Mouse (Mus musculus): ENCODE data around the gene Kdm7a. TPM values are rescaled to one million over a fixed set of nuclear protein-coding genes. Genes with fewer than 3 reads are reported as not detected.

Gene Kdm7a
- polyA plus RNA-seq, 1 experiment from 2014 or later = 12.1 TPM

DNA sequence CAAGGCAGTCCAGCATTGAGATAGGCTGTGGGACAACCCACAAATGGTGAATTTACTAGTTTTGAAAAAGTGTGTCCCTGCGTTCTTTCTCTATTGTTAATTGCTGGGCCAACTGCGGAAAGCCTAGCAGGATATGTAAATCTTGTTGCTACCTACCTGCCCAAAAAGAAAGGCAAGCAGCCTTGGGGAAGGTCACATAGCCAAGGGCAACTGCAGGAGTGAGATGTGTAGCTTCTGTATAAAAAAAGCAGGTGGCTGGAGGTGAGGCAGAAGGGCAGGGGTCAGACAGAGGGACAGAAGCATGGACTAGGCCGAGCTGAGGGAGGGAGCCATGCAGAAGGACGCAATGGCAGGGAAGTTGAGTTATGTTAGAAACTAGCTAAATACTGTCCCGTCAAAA lies 74.0 kb downstream of the Kdm7a start:
- H3K27ac ChIP-seq (replicated peaks) = no peak overlapping the region
- H3K4me1 ChIP-seq (replicated peaks) = no peaks in the 10 kb centered on the region

DNA sequence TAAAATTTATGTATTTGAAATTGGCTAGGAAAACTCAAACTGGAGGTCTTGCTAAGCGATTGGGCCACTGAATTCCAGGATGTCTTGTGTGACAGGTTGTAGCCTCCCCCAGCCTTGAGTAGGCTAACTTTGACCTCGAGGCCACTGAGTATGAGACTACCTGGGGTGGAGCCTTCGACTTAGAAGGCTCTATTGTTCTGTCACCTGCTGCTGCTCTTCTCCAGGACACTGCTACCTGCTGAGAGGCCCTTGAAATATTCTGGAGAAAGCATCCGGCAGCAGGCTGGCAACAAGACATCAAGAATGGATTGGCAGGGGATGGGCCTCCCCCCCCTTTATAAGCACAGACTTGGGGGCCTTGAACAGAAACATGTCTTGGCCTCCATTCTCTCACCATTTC lies 75.1 kb downstream of the Kdm7a start:
- no peaks in the 10 kb centered on the region for H3K9me3 ChIP-seq (replicated peaks)
- no peaks in the 10 kb centered on the region for H3K4me1 ChIP-seq (replicated peaks)
- no peak overlapping the region for H3K27ac ChIP-seq (replicated peaks)
- H3K36me3 ChIP-seq (replicated peaks) = peaks cover 18% of the 10 kb centered on the region
- no peak overlapping the region for H3K4me3 ChIP-seq (replicated peaks)
- H3K27me3 ChIP-seq = no peaks in the 10 kb centered on the region
- no peak overlapping the region for H3K4me2 ChIP-seq
- 52% methylated on average over 4 of the region's 4 CpGs for WGBS (ENCODE audit: insufficient replicate concordance)
- no peak overlapping the region for H3K9ac ChIP-seq
- no peak for ATAC-seq (ENCODE audit: insufficient read depth)

More for the DNA sequence above, 74.0 kb downstream of the Kdm7a start:
- H3K9ac ChIP-seq = no peak overlapping the region
- H3K4me2 ChIP-seq = no peak overlapping the region
- H3K27me3 ChIP-seq = no peaks in the 10 kb centered on the region
- H3K4me3 ChIP-seq (replicated peaks) = no peak overlapping the region
- 69% methylated on average over 5 of the region's 5 CpGs for WGBS (ENCODE audit: insufficient replicate concordance)
- no peaks in the 10 kb centered on the region for H3K9me3 ChIP-seq (replicated peaks)
- peaks cover 18% of the 10 kb centered on the region for H3K36me3 ChIP-seq (replicated peaks)
- no peak for ATAC-seq (ENCODE audit: insufficient read depth)

DNA sequence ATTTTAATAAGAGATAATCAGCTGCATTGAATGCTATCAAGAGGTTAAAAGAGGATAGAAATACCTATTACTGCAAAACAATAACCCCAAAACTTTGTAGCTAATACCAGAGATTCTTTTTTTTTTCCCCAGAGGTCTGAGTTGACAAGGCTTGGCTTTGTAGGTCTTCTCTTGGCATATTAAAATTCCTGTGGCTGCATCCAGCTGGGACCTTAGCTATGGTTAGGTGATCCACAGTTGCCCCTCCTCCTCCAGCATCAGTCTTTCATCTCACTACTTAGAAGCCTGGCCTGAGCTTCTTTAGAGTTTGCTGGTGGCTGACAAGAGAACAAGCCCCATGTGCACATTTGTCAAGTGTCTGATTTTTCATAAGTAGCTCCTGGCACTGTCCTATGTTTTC lies 81.9 kb downstream of the Kdm7a start:
- no peak overlapping the region for H3K27ac ChIP-seq (replicated peaks)
- no peak overlapping the region for H3K4me2 ChIP-seq
- ATAC-seq (ENCODE audit: insufficient read depth) = no peak
- H3K36me3 ChIP-seq (replicated peaks) = no peaks in the 10 kb centered on the region
- H3K4me3 ChIP-seq (replicated peaks) = no peak overlapping the region
- no peaks in the 10 kb centered on the region for H3K9me3 ChIP-seq (replicated peaks)
- H3K4me1 ChIP-seq (replicated peaks) = no peaks in the 10 kb centered on the region
- H3K9ac ChIP-seq = no peak overlapping the region
- peaks cover 22% of the 10 kb centered on the region for H3K27me3 ChIP-seq

DNA sequence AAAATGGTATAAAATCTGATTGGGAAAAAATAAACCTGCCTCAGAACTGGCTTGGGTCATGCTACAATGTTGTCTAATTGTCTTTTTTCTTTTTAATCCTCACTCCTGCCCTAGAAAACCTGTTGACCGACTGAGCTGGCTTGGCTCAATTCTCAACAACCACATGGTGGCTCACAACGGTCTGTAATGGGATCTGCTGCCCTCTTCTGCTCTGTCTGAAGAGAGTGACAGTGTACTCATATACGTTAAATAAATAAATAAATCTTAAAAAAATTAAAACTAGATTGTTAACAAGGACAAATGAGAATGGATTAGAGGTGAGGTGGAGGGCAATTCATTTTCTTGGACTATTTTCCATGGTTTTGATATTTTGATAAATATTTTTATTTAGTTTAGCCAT lies 85.9 kb downstream of the Kdm7a start:
- ATAC-seq (ENCODE audit: insufficient read depth) = no peak
- H3K9ac ChIP-seq = no peak overlapping the region
- no peak overlapping the region; the same call in 1 of the 2 replicates for H3K4me2 ChIP-seq
- no peaks in the 10 kb centered on the region for H3K36me3 ChIP-seq (replicated peaks)
- WGBS (ENCODE audit: insufficient replicate concordance) = 38% methylated on average over 3 of the region's 3 CpGs
- peaks cover 16% of the 10 kb centered on the region for H3K4me1 ChIP-seq (replicated peaks)
- peaks cover 62% of the 10 kb centered on the region for H3K27me3 ChIP-seq
- no peak overlapping the region for H3K27ac ChIP-seq (replicated peaks)
- H3K9me3 ChIP-seq (replicated peaks) = no peaks in the 10 kb centered on the region
- H3K4me3 ChIP-seq (replicated peaks) = no peak overlapping the region

DNA sequence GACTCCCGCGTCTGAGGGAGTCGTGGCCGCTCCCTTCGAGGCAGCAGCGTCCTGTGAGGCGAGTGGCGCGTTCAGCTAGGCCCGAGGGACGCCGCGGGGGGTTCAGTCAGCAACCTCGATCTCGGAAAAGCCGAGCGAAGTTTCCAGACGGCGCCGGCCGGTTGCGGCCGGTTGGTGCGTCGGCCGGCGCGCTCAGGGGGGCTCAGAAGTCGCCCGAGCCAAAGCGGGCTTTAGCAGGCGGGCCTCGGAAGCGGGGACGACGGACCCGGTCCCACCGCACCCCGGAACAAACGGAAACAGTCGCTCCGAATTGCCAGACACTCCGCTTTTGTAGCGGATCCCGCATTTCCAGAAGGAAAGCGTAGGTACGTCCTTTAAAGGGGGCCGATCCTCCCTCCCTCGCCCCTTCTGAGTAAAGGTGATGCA lies 88.1 kb downstream of the Kdm7a start:
- peak overlapping the region; percentile 88 for H3K4me3 ChIP-seq (replicated peaks)
- no peak overlapping the region; the same call in 1 of the 2 replicates for H3K27ac ChIP-seq (replicated peaks)
- WGBS (ENCODE audit: insufficient replicate concordance) = 10% methylated on average over 49 of the region's 49 CpGs
- H3K9ac ChIP-seq = peak overlapping the region; percentile 69
- H3K4me1 ChIP-seq (replicated peaks) = peaks cover 16% of the 10 kb centered on the region
- H3K4me2 ChIP-seq = peak overlapping the region; percentile 89
- peaks cover 75% of the 10 kb centered on the region for H3K27me3 ChIP-seq
- ATAC-seq (ENCODE audit: insufficient read depth) = 0 out of 2 replicates have a peak, but pooled peaks have one; percentile 3
- no peaks in the 10 kb centered on the region for H3K9me3 ChIP-seq (replicated peaks)
- no peaks in the 10 kb centered on the region for H3K36me3 ChIP-seq (replicated peaks)

DNA sequence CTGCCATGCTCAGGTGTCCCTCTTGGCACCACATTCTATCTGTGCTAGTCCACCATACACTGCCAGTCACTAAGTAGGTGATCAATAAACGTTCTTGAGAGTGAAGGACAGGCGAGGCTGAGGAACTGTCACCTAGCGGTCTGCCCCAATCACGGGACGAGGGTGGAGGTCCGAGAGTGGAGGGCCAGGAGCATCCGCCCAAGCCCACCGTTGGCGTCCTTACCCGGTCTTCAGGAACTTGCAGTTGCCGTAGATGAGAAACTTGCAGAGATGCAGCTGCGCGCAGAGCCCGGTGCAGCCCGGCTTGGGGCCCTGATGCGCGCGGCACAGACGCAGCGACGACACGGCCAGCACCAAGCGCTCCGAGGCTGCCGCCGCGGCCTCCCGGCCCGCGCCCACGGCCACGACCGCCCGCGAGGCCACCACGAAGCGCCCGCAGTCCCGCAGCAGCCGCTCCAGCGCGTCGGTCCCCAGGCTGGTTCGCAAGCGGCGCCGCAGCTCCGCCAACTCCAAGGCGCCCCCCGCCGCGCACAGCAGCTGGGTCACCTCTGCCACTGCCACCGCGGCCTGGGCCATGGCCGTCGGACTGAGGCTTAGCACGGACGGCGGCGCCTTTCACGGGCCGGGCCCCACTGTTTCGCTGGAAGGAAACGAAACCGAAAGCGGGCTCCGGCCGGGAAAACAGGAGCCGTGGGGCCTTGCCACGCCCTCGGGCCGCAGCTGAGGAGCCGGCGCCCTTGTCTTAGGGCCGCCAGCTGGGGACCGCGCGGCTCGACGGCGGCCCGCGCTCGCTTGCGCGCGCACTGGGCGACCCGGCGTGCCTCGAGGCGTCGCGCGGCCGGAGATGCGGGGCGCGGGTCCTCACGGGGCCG lies 88.8 kb downstream of the Kdm7a start, which contains the start of gene Parp12:
Gene Parp12, minus strand, starts transcription at position 766 of the 872 bp plus-strand sequence.
- H3K27me3 ChIP-seq = peaks cover 75% of the 10 kb centered on the region
- H3K9me3 ChIP-seq (replicated peaks) = no peaks in the 10 kb centered on the region
- H3K9ac ChIP-seq = peak within 1 kb of the TSS; percentile 69
- peak within 1 kb of the TSS; percentile 88 for H3K4me3 ChIP-seq (replicated peaks)
- H3K4me1 ChIP-seq (replicated peaks) = peaks cover 16% of the 10 kb centered on the region
- ATAC-seq (ENCODE audit: insufficient read depth) = peak; percentile 85
- 1% methylated on average over 99 of the region's 101 CpGs for WGBS (ENCODE audit: insufficient replicate concordance)
- peak within 1 kb of the TSS; percentile 59; the same call in 1 of the 2 replicates for H3K27ac ChIP-seq (replicated peaks)
- H3K4me2 ChIP-seq = peak within 1 kb of the TSS; percentile 89
- H3K36me3 ChIP-seq (replicated peaks) = no peaks in the 10 kb centered on the region

DNA sequence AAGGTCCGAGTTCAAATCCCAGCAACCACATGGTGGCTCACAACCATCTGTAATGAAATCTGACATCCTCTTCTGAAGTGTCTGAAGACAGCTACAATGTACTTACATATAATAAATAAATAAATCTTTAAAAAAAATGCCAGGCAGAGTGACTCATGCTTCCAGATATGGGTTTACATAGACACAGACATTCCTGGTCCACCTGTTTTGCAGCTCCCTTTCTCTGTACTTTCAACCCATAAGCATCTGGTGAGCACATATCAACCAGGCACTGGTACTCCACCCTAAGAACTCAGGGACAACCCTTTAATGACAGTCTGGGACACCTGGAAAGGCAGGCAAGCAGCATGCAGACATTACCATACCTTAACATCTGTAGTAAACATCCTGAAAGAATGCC lies 91.2 kb downstream of the Kdm7a start:
- H3K9me3 ChIP-seq (replicated peaks) = no peaks in the 10 kb centered on the region
- WGBS (ENCODE audit: insufficient replicate concordance) = 50% methylated on average over 1 of the region's 1 CpGs

DNA sequence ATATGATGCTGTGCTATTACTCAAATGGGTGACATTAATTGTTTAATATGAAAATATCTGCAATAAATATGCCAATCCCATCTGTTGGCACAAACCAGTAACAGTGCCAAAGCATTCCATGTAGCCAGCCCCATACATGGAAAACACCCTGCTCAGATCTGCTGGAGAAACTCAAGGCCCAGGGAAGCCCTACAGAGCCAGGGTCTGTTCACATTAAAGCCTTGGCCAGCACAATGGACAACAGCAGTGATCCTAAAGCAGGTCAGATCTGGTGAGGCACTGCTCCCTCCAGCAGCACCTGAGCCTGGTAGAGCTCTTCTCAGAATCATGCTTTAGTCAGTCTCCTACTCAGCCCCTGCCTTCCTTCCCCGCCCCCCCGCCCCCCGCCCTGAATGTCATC lies 93.4 kb downstream of the Kdm7a start:
- no peaks in the 10 kb centered on the region for H3K36me3 ChIP-seq (replicated peaks)
- no peak overlapping the region for H3K4me3 ChIP-seq (replicated peaks)
- peaks cover 9% of the 10 kb centered on the region for H3K4me1 ChIP-seq (replicated peaks)
- H3K27me3 ChIP-seq = peaks cover 38% of the 10 kb centered on the region
- no peak overlapping the region for H3K4me2 ChIP-seq
- no peak for ATAC-seq (ENCODE audit: insufficient read depth)
- H3K9me3 ChIP-seq (replicated peaks) = no peaks in the 10 kb centered on the region
- H3K27ac ChIP-seq (replicated peaks) = no peak overlapping the region
- 81% methylated on average over 3 of the region's 3 CpGs for WGBS (ENCODE audit: insufficient replicate concordance)
- H3K9ac ChIP-seq = no peak overlapping the region

More for the DNA sequence above, 91.2 kb downstream of the Kdm7a start:
- H3K9ac ChIP-seq = no peak overlapping the region
- no peak overlapping the region for H3K4me2 ChIP-seq
- peaks cover 16% of the 10 kb centered on the region for H3K4me1 ChIP-seq (replicated peaks)
- no peak overlapping the region for H3K27ac ChIP-seq (replicated peaks)
- ATAC-seq (ENCODE audit: insufficient read depth) = no peak
- H3K36me3 ChIP-seq (replicated peaks) = no peaks in the 10 kb centered on the region
- H3K4me3 ChIP-seq (replicated peaks) = no peak overlapping the region
- peaks cover 61% of the 10 kb centered on the region for H3K27me3 ChIP-seq

DNA sequence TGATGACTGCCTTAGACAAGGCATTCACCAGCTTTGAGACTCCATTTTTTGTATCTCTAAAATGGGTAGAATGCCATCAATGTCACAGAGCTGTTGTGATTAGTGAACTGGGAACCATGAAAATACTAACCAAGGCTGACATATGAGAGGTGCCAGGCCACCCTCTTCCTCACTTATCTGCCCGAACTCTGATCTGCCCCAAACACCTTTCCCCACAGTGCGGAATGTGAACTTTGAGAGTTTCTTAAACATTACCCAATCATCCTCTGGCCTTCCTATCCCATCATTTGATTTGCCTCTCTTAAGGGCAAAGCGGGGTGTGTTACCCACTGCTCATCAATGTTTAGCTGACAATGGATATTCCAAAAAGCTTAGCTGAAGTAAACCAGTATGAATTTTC lies 93.9 kb downstream of the Kdm7a start:
- peaks cover 6% of the 10 kb centered on the region for H3K4me1 ChIP-seq (replicated peaks)
- no peak for ATAC-seq (ENCODE audit: insufficient read depth)
- H3K9me3 ChIP-seq (replicated peaks) = no peaks in the 10 kb centered on the region
- H3K4me2 ChIP-seq = no peak overlapping the region
- no peak overlapping the region for H3K4me3 ChIP-seq (replicated peaks)
- WGBS (ENCODE audit: insufficient replicate concordance) = 61% methylated on average over 3 of the region's 3 CpGs
- no peak overlapping the region for H3K27ac ChIP-seq (replicated peaks)
- H3K27me3 ChIP-seq = peaks cover 33% of the 10 kb centered on the region
- no peak overlapping the region for H3K9ac ChIP-seq
- H3K36me3 ChIP-seq (replicated peaks) = no peaks in the 10 kb centered on the region

DNA sequence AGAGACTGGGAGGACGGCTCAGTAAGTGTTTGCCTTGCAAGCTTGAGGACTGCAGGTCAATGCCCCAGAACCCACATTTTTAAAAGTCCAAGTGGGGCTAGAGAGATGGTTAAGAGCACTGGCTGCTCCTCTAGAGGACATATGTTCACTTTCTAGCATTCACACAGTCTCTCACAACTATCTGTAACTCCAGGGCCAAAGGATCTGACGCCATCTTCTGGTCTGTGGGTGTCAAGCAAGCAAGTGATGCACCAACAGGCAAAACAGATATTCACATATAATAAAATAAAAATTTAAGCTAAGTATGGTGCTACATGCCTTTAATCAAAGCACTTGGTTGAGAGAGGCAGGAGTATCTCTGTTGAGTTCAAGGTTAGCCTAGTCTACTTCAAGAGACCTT lies 99.8 kb downstream of the Kdm7a start:
- WGBS (ENCODE audit: insufficient replicate concordance) = 51% methylated on average over 2 of the region's 2 CpGs
- no peak overlapping the region for H3K27ac ChIP-seq (replicated peaks)
- no peaks in the 10 kb centered on the region for H3K36me3 ChIP-seq (replicated peaks)

DNA sequence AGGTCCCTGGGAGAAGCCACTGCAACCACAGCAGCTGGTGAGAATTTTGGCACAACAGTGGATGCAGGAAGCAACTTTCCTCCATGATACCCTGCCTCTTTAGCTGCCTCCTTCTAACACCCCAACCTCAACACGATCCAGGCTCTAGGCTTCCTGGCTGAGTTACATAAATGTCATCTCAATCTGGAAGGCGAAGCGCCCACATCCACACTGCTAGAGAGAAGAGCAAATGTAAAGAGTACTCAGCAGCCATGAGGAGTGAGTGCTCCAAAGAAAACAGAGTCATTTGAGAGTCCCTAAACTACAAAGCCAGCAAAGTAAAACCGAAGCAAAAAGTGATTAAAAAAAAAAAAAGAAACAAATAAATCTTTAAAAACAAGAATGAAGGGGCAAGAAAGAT lies 102.0 kb downstream of the Kdm7a start:
- ATAC-seq (ENCODE audit: insufficient read depth) = no peak
- Histone ChIP-seq H3K9me3 (replicated peaks) (no peaks in the 10 kb centered on the region), H3K4me3 (replicated peaks) (no peak overlapping the region), H3K4me1 (replicated peaks) (no peaks in the 10 kb centered on the region), H3K9ac (no peak overlapping the region), H3K27ac (replicated peaks) (no peak overlapping the region), H3K36me3 (replicated peaks) (no peaks in the 10 kb centered on the region), H3K4me2 (no peak overlapping the region), H3K27me3 (no peaks in the 10 kb centered on the region)
- WGBS (ENCODE audit: insufficient replicate concordance) = 58% methylated on average over 4 of the region's 4 CpGs

More for the DNA sequence above, 99.8 kb downstream of the Kdm7a start:
- H3K27me3 ChIP-seq = no peaks in the 10 kb centered on the region
- no peak overlapping the region for H3K9ac ChIP-seq
- no peaks in the 10 kb centered on the region for H3K4me1 ChIP-seq (replicated peaks)
- no peak overlapping the region for H3K4me2 ChIP-seq
- ATAC-seq (ENCODE audit: insufficient read depth) = no peak
- no peak overlapping the region for H3K4me3 ChIP-seq (replicated peaks)
- H3K9me3 ChIP-seq (replicated peaks) = no peaks in the 10 kb centered on the region

Data from liver, embryonic 15.5 days (tissue).